Mouse (Mus musculus) CH12.LX (cell line): ENCODE data around the gene Hebp1. TPM values are rescaled to one million over a fixed set of nuclear protein-coding genes. Genes with fewer than 3 reads are reported as not detected.

ENCODE experiments used
- DNase-seq: peaks from one replicate; pipeline ENCODE4 v3.0.0-alpha.2; 2013; ENCODE audit errors: extremely low read depth
- H3K27ac ChIP-seq: 2 replicates; pipeline ENCODE4 v1.5.1; 2012; ENCODE audit warnings: low read depth, mild to moderate bottlenecking, control low read depth, moderate library complexity; ENCODE audit not compliant: insufficient read depth
- H3K27me3 ChIP-seq: replicated peaks from 2 replicates; pipeline ENCODE3; 2012; ENCODE audit warnings: inconsistent platforms
- H3K36me3 ChIP-seq, 2 experiments: replicated peaks in 1 of 2; 2 replicates each; pipeline versions ENCODE3 to v1.6.1; 2012; ENCODE audit warnings: inconsistent platforms in 1 of 2, low read length in 1 of 2, mild to moderate bottlenecking in 1 of 2, mixed read lengths in 1 of 2, moderate library complexity in 1 of 2; ENCODE audit not compliant: control insufficient read depth in 1 of 2, insufficient read depth in 1 of 2
- H3K4me1 ChIP-seq, 2 experiments: 2 replicates each; pipeline ENCODE4 v1.6.1; 2012; ENCODE audit warnings: inconsistent platforms in 1 of 2, moderate library complexity in 1 of 2; ENCODE audit not compliant: insufficient read depth in 2 of 2, control insufficient read depth in 1 of 2
- H3K4me2 ChIP-seq: 2 replicates; pipeline ENCODE4 v1.6.1; 2012; ENCODE audit warnings: low read depth, mild to moderate bottlenecking, control low read depth; ENCODE audit not compliant: poor library complexity, insufficient read depth, severe bottlenecking
- H3K4me3 ChIP-seq, 3 experiments: fragments of 150-350 bp in 1 of 3; sonication (generic) in 1 of 3; replicated peaks in 1 of 3; 2 replicates each; pipeline versions ENCODE3 to v1.5.1; 2011 to 2012; ENCODE audit warnings: low read depth in 2 of 3, low read length in 2 of 3, mild to moderate bottlenecking in 2 of 3, moderate library complexity in 2 of 3, control low read depth in 1 of 3, improper control_type of control experiment in 1 of 3, inconsistent platforms in 1 of 3, mixed read lengths in 1 of 3; ENCODE audit not compliant: poor library complexity in 1 of 3
- H3K79me2 ChIP-seq: replicated peaks from 2 replicates; pipeline ENCODE4 v1.6.1; 2012; ENCODE audit warnings: mild to moderate bottlenecking, moderate library complexity; ENCODE audit not compliant: control insufficient read depth, poor library complexity, insufficient read depth, severe bottlenecking; ENCODE audit errors: extremely low read depth
- H3K9ac ChIP-seq: 2 replicates; pipeline ENCODE4 v1.6.1; 2012; ENCODE audit warnings: low read depth, mild to moderate bottlenecking, control low read depth, moderate library complexity; ENCODE audit not compliant: insufficient read depth
- H3K9me3 ChIP-seq: replicated peaks from 2 replicates; pipeline ENCODE3; 2012; ENCODE audit warnings: low read length, inconsistent platforms, mixed read lengths
- CHD1 ChIP-seq: IDR thresholded peaks from 2 replicates; pipeline ENCODE4 v1.6.1; 2012; ENCODE audit warnings: low read depth, low read length, improper control_type of control experiment, inconsistent platforms
- CTCF ChIP-seq, 2 experiments: IDR thresholded peaks in 1 of 2; conservative IDR thresholded peaks in 1 of 2; 2 replicates each; pipeline ENCODE4 v1.5.1; 2011 to 2012; ENCODE audit warnings: low read depth in 2 of 2, low read length in 2 of 2, improper control_type of control experiment in 1 of 2, inconsistent platforms in 1 of 2, mild to moderate bottlenecking in 1 of 2, moderate library complexity in 1 of 2
- IRF4 ChIP-seq: IDR thresholded peaks from 2 replicates; pipeline ENCODE4 v1.6.1; 2014; ENCODE audit warnings: low read depth, mild to moderate bottlenecking, inconsistent platforms, low read length, improper control_type of control experiment
- MAFK ChIP-seq: IDR thresholded peaks from 2 replicates; pipeline ENCODE4 v1.6.1; 2011; ENCODE audit warnings: low read length, improper control_type of control experiment; ENCODE audit not compliant: insufficient replicate concordance
- MAX ChIP-seq: IDR thresholded peaks from 2 replicates; pipeline ENCODE4 v1.6.1; 2011; ENCODE audit warnings: low read length, improper control_type of control experiment
- MAZ ChIP-seq: IDR thresholded peaks from 2 replicates; pipeline ENCODE4 v1.6.1; 2012; ENCODE audit warnings: low read depth, mild to moderate bottlenecking, inconsistent platforms, low read length, improper control_type of control experiment, moderate library complexity
- MXI1 ChIP-seq: IDR thresholded peaks from 2 replicates; pipeline ENCODE4 v1.6.1; 2011; ENCODE audit warnings: mild to moderate bottlenecking, low read depth, low read length, improper control_type of control experiment
- MYC ChIP-seq: IDR thresholded peaks from 2 replicates; pipeline ENCODE4 v1.6.1; 2011; ENCODE audit warnings: low read depth, mild to moderate bottlenecking, improper control_type of control experiment, low read length
- NELFE ChIP-seq: IDR thresholded peaks from 2 replicates; pipeline ENCODE4 v1.6.1; 2011; ENCODE audit warnings: low read depth, low read length, improper control_type of control experiment
- PAX5 ChIP-seq: IDR thresholded peaks from 2 replicates; pipeline ENCODE4 v1.6.1; 2012; ENCODE audit warnings: low read length, inconsistent platforms, mixed read lengths
- RCOR1 ChIP-seq: conservative IDR thresholded peaks from 2 replicates; pipeline ENCODE4 v1.6.1; 2012; ENCODE audit warnings: low read depth, mild to moderate bottlenecking, inconsistent platforms, low read length, improper control_type of control experiment
- SMC3 ChIP-seq: IDR thresholded peaks from 2 replicates; pipeline ENCODE4 v1.6.1; 2011; ENCODE audit warnings: low read depth, low read length, improper control_type of control experiment
- USF1 ChIP-seq: IDR thresholded peaks from 2 replicates; pipeline ENCODE4 v1.6.1; 2014; ENCODE audit warnings: low read depth, mild to moderate bottlenecking, inconsistent platforms, low read length, improper control_type of control experiment
- USF2 ChIP-seq: conservative IDR thresholded peaks from 2 replicates; pipeline ENCODE4 v1.6.1; 2011; ENCODE audit warnings: low read depth, low read length, improper control_type of control experiment
- ZMIZ1 ChIP-seq: IDR thresholded peaks from 2 replicates; pipeline ENCODE4 v1.6.1; 2012; ENCODE audit warnings: low read depth, mild to moderate bottlenecking, inconsistent platforms, low read length, improper control_type of control experiment
- dilution Hi-C: fragments of 300-500 bp; cut with MboI; formaldehyde crosslinking; loops from 2 replicates; pipeline ENCODE4 v1.14.3; 2020; ENCODE audit warnings: low sequenced_read_pairs; ENCODE audit not compliant: extremely low pct_unique_long_range_greater_than_20kb, extremely low pct_ligation_motif_present
- in situ Hi-C: fragments of 300-500 bp; cut with MboI; formaldehyde crosslinking; loops from 3 replicates; pipeline ENCODE4 v1.14.3; 2019; ENCODE audit warnings: low sequenced_read_pairs, low pct_ligation_motif_present, low pct_unique_long_range_greater_than_20kb, mixed read lengths
- polyA plus RNA-seq: library from polyadenylated mRNA; unstranded; fragments of >175 nt; gene quantifications from 2 replicates; pipeline ENCODE4 v1.2.1, GENCODE M21; 2012; ENCODE audit warnings: low read depth; ENCODE audit not compliant: insufficient read length
- total RNA-seq, 2 experiments: library from RNA; depleted of rRNA; stranded (reverse); fragments of 300-350 nt in 1 of 2; fragments of >200 nt in 1 of 2; gene quantifications; 2 replicates each; pipeline ENCODE4 v1.2.3; 2012 to 2014

Hebp1 gene
- total and polyA plus RNA-seq, 3 experiments, result not detected

GRCm38 (mm10) chr6:135188629-135189028, 9.2 kb downstream of the Hebp1 start:
- TF ChIP-seq CTCF (conservative IDR thresholded peaks at IDR 0.05 in 1 of 2, IDR thresholded peaks at IDR 0.05 in 1 of 2; ENCODE audit: low read depth in 2 of 2, low read length in 2 of 2) (no peak), NELFE (no peak), ZMIZ1 (no peak)
- Histone ChIP-seq H3K4me1 (peaks cover 0 to 39% of the 10 kb centered on the region in 2 experiments; a peak in 2 of 4 replicates), H3K9ac (no peak overlapping the region), H3K27ac (no peak overlapping the region), H3K36me3 (no peaks in the 10 kb centered on the region), H3K79me2 (no peaks in the 10 kb centered on the region), H3K4me3 (no peak overlapping the region), H3K4me2 (no peak overlapping the region), H3K27me3 (no peaks in the 10 kb centered on the region), H3K9me3 (no peaks in the 10 kb centered on the region)
- dilution Hi-C loops (no loop called here), in situ Hi-C loops (no loop called here)
- no peak for DNase-seq

GRCm38 (mm10) chr6:135187076-135187917, 10.5 kb downstream of the Hebp1 start:
- Histone ChIP-seq H3K9me3 (no peaks in the 10 kb centered on the region), H3K4me1 (peaks cover 0 to 34% of the 10 kb centered on the region in 2 experiments; a peak in 2 of 4 replicates)
- no peak for TF ChIP-seq MAZ
- no peak for TF ChIP-seq PAX5
- no peak for TF ChIP-seq IRF4
- no peak for TF ChIP-seq RCOR1
- TF ChIP-seq MYC, result no peak
- no peak for TF ChIP-seq CHD1
- TF ChIP-seq MXI1, result no peak
- TF ChIP-seq SMC3, result no peak
- TF ChIP-seq USF2, result no peak
- no peak for TF ChIP-seq MAX
- TF ChIP-seq MAFK, result no peak
- TF ChIP-seq USF1, result no peak
- TF ChIP-seq, all 38 proteins: peak for 0
- H3K27ac ChIP-seq, result no peak overlapping the region
- no peaks in the 10 kb centered on the region for H3K27me3 ChIP-seq
- no peak overlapping the region for H3K4me2 ChIP-seq
- in situ Hi-C loops, result no loop called here
- no peak for DNase-seq
- no peak overlapping the region for H3K9ac ChIP-seq
- H3K79me2 ChIP-seq, result no peaks in the 10 kb centered on the region
- no peak overlapping the region for H3K4me3 ChIP-seq
- no peaks in the 10 kb centered on the region for H3K36me3 ChIP-seq
- dilution Hi-C loops, result no loop called here
